Mouse (Mus musculus) G1E (cell line): ENCODE data around the gene Bicral.
"Not testable (repeated sequence)": the region's sequence is repeated elsewhere in the genome, so short reads cannot be mapped to it uniquely, and the experiment has no call there.

Source experiments
- CTCF ChIP-seq: IDR thresholded peaks from 2 replicates; pipeline ENCODE4 v1.5.1; 2012; ENCODE audit warnings: low read depth, low read length, inconsistent platforms, mixed read lengths
- GATA1 ChIP-seq: IDR thresholded peaks from 2 replicates; pipeline ENCODE4 v1.6.1; 2012; ENCODE audit warnings: borderline replicate concordance, low read length, inconsistent platforms, mixed read lengths
- GATA2 ChIP-seq: IDR thresholded peaks from 2 replicates; pipeline ENCODE4 v1.6.1; 2012; ENCODE audit warnings: low read depth, low read length, inconsistent platforms, borderline replicate concordance
- POLR2AphosphoS5 ChIP-seq: IDR thresholded peaks from 2 replicates; pipeline ENCODE4 v1.6.1; 2012; ENCODE audit warnings: low read depth, low read length, inconsistent platforms; ENCODE audit not compliant: insufficient replicate concordance
- TAL1 ChIP-seq: conservative IDR thresholded peaks from 2 replicates; pipeline ENCODE4 v1.6.1; 2012; ENCODE audit warnings: low read depth, low read length, inconsistent platforms, mixed read lengths

DNA sequence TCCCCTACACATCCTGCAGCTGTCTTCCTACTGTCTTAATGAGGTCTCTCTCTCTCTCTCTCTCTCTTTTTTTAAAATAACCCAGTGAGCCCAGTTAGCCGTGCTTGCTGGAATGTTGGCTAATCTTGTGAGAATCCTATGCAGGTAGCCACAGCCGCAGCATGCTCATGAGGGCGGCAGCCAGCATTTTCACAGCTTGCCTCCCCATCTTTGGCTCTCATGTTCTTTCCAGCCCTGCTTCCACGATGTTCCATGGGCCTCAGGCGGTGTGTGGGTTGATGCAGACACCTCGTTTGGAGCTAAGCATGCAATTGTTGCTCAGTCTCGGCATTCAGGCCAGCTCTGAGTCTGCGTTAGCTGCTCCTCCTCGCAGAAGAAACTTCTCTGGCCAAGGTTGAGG is 93.4 kb downstream of the Bicral start:
- not testable (repeated sequence) for TF ChIP-seq GATA1, CTCF, TAL1, GATA2, POLR2AphosphoS5
